Mouse (Mus musculus): ENCODE data around the gene Col27a1. TPM values are rescaled to one million over a fixed set of nuclear protein-coding genes. Genes with fewer than 3 reads are reported as not detected.
"Not testable (repeated sequence)": the region's sequence is repeated elsewhere in the genome, so short reads cannot be mapped to it uniquely, and the experiment has no call there.

Gene Col27a1
- polyA plus RNA-seq, 1 experiment from 2014 or later: 26.1 TPM

DNA sequence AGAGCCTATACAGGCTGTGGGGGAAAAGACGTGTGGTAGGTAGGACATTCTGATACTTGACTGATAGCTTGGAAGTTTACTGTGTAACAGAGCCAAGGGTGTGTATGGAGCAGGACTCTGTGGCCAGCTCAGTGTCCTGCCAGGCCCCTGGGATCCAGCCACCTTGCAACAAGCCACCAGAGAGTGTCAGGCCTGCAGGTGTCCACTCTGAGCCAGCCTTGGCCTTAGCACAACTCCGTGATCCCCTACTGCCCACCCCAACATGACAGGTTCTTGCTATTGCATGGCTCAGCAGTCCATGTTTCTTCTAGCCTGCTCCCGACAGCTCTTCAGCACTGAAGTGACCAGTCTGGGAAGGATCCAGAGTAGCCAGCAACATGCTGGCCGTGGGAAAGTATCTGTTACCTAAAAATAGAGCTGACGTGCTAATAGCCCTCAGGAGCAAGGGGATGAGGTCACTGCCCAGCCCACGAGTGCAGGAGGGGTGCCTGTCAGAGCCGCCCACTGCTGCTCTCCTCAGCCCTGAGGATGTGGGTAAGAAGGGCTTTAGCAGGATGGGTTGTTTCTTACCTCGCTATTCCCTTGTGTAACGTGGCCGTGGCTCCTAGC is 96.5 kb downstream of the Col27a1 start:
- Histone ChIP-seq H3K36me3 (peaks cover 90% of the 10 kb centered on the region), H3K4me2 (no peak overlapping the region), H3K9ac (no peak overlapping the region), H3K4me3 (no peak overlapping the region), H3K9me3 (no peaks in the 10 kb centered on the region), H3K27ac (no peak overlapping the region), H3K4me1 (peaks cover 16% of the 10 kb centered on the region; the same call in 1 of the 2 replicates), H3K27me3 (no peaks in the 10 kb centered on the region)
- WGBS: 58% methylated on average over 10 of the region's 10 CpGs
- ATAC-seq (ENCODE audit: insufficient number of reproducible peaks, insufficient read depth, low FRiP score, low TSS enrichment, low read depth): no peak

DNA sequence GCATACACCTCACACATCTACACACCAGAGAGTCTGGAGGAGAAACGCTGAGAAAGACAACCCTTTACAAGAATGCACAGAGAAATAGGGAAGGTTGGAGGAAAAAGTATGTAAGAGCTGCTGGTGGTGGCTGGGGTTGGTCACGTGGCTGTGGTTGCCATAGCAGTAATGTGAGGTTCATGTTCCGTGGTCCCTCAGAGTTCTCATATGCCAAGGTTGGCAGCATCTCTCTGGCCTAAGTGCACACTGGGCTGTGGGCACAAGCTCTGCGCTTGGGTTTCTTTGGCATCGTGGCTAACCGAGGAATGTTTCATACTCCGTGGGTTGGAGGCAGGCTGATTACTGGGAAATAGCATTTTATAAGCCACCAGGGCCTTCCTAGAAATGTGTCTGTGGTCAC is 97.6 kb downstream of the Col27a1 start:
- Histone ChIP-seq H3K4me1 (peaks cover 16% of the 10 kb centered on the region; the same call in 1 of the 2 replicates), H3K27me3 (no peaks in the 10 kb centered on the region), H3K9ac (no peak overlapping the region), H3K4me3 (no peak overlapping the region), H3K9me3 (no peaks in the 10 kb centered on the region), H3K27ac (peak overlapping the region; percentile 64; the same call in 1 of the 2 replicates), H3K36me3 (peaks cover 90% of the 10 kb centered on the region), H3K4me2 (no peak overlapping the region)
- no peak for ATAC-seq (ENCODE audit: insufficient number of reproducible peaks, insufficient read depth, low FRiP score, low TSS enrichment, low read depth)
- WGBS: 78% methylated on average over 7 of the region's 7 CpGs

DNA sequence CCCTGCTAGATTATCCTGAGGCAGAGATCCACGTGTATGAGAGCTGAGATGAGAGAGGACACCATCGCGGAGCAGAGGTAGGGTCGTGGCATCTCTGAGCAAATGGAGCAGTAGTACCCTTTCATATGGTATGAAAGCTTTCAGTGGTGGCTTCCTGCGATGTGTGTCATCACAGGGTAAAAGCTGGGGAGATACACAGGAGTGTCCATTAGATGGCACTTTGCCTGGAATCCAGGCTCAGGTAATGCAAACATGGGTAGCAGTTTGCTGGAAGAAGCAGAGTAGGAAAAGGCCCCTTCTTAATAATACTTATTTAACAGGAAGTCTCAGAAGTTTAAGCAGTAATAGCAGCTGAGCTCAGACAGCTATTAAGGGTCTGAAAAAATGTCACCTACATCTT is 100.3 kb downstream of the Col27a1 start:
- no peaks in the 10 kb centered on the region for H3K9me3 ChIP-seq
- WGBS: 76% methylated on average over 5 of the region's 5 CpGs
- H3K4me1 ChIP-seq: peaks cover 16% of the 10 kb centered on the region; the same call in 1 of the 2 replicates
- no peak overlapping the region for H3K9ac ChIP-seq
- no peak for ATAC-seq (ENCODE audit: insufficient number of reproducible peaks, insufficient read depth, low FRiP score, low TSS enrichment, low read depth)
- H3K27me3 ChIP-seq: no peaks in the 10 kb centered on the region
- peaks cover 96% of the 10 kb centered on the region for H3K36me3 ChIP-seq
- no peak overlapping the region for H3K4me3 ChIP-seq
- H3K27ac ChIP-seq: no peak overlapping the region
- no peak overlapping the region for H3K4me2 ChIP-seq

DNA sequence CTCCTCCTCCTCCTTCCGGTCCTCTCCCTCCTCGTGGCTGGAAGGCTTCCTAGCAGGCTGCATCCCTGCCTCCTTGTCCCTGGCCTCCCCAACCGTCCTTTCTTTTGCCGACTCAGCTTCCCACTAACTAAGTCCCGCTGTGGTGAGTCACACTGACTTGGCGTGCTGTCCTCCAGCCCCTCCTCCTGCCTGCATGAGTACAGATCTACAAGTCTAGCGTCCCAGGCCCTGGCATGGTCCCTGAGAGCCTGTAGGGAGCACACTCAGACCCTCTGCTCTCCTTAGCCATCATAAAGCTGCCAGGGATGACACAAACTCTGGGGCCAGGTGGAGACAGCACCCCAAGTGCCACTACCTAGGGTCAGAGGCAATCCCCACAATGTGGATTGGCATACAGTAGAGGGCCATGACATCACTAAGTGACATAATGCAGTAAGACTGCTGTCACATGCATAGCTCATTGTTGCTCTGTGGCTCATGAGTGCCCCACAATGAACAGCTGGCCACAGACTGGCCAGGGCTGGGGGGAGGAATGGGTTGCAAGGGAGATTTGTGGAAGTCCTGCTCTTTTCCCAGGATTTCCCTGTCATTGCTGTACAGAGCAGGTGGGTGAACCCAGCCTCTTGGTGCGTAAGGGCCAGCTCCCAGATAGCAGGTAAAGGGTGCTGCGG is 102.4 kb downstream of the Col27a1 start:
- 0 out of 2 replicates have a peak overlapping the region, but pooled peaks have one; percentile 22 for H3K27ac ChIP-seq
- 63% methylated on average over 9 of the region's 9 CpGs for WGBS
- H3K4me1 ChIP-seq: 0 out of 2 replicates have a peak, but pooled peaks cover 5% of the 10 kb centered on the region
- H3K36me3 ChIP-seq: peaks cover 85% of the 10 kb centered on the region
- H3K4me2 ChIP-seq: no peak overlapping the region
- H3K4me3 ChIP-seq: no peak overlapping the region
- ATAC-seq (ENCODE audit: insufficient number of reproducible peaks, insufficient read depth, low FRiP score, low TSS enrichment, low read depth): no peak; the same call in 1 of the 2 replicates
- H3K9me3 ChIP-seq: no peaks in the 10 kb centered on the region
- 0 out of 2 replicates have a peak overlapping the region, but pooled peaks have one; percentile 16 for H3K9ac ChIP-seq
- no peaks in the 10 kb centered on the region for H3K27me3 ChIP-seq

GRCm38 (mm10) chr4:63319566-63319965 is 105.8 kb downstream of the Col27a1 start:
- not testable (repeated sequence) for H3K27me3 ChIP-seq; H3K4me1 ChIP-seq; H3K9me3 ChIP-seq; H3K27ac ChIP-seq; H3K9ac ChIP-seq; H3K4me3 ChIP-seq; H3K4me2 ChIP-seq; ATAC-seq (ENCODE audit: insufficient number of reproducible peaks, insufficient read depth, low FRiP score, low TSS enrichment, low read depth)
- H3K36me3 ChIP-seq: peaks cover 88% of the 10 kb centered on the region
- WGBS: 27% methylated on average over 3 of the region's 3 CpGs

GRCm38 (mm10) chr4:63323275-63323815 is 109.5 kb downstream of the Col27a1 start:
- H3K27me3 ChIP-seq: no peaks in the 10 kb centered on the region
- 72% methylated on average over 8 of the region's 8 CpGs for WGBS
- H3K27ac ChIP-seq: no peak overlapping the region
- peaks cover 3% of the 10 kb centered on the region; the same call in 1 of the 2 replicates for H3K9me3 ChIP-seq
- H3K4me1 ChIP-seq: no peaks in the 10 kb centered on the region
- ATAC-seq (ENCODE audit: insufficient number of reproducible peaks, insufficient read depth, low FRiP score, low TSS enrichment, low read depth): no peak
- H3K4me2 ChIP-seq: no peak overlapping the region
- H3K4me3 ChIP-seq: no peak overlapping the region
- no peak overlapping the region for H3K9ac ChIP-seq
- peaks cover 87% of the 10 kb centered on the region for H3K36me3 ChIP-seq

GRCm38 (mm10) chr4:63333403-63333802 is 119.6 kb downstream of the Col27a1 start:
- Histone ChIP-seq H3K27me3 (no peaks in the 10 kb centered on the region), H3K4me1 (no peaks in the 10 kb centered on the region), H3K9me3 (no peaks in the 10 kb centered on the region), H3K9ac (no peak overlapping the region), H3K27ac (no peak overlapping the region), H3K4me3 (no peak overlapping the region), H3K36me3 (peaks cover 48% of the 10 kb centered on the region), H3K4me2 (no peak overlapping the region)
- no peak for ATAC-seq (ENCODE audit: insufficient number of reproducible peaks, insufficient read depth, low FRiP score, low TSS enrichment, low read depth)
- 91% methylated on average over 4 of the region's 4 CpGs for WGBS

DNA sequence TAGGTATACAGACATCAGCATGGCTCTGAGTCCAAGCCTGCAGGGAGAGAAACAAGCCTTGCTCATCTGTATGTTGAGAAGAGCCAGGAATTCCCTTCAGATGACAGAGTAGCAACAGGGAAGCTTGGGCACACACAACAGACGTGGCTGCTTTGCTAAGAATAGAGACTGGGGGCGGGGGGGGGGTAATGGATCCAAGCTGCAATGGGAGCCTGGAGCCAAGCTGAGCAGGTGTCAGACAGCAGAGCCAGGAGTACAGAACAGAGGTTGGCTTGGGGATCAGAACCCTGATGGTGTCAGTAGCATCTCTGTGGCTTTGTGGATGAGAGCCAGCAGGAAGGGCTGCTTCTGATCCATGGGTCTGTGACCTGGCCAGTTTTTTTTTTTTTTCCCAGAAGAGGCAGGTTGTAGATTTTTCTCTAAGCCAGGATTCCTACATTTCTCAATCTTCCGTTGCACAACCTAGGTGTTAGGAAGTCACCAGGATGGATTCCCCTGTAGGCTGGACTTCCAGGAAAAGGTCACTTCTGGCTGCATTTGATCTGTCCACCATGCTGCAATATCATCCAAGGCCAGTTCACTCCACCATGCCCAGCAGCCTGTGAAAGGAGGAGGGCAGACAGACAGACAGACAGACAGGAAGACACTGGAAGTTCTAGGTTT is 124.7 kb downstream of the Col27a1 start:
- H3K4me1 ChIP-seq: no peaks in the 10 kb centered on the region
- peaks cover 13% of the 10 kb centered on the region for H3K36me3 ChIP-seq
- no peak overlapping the region for H3K4me2 ChIP-seq
- no peak overlapping the region for H3K4me3 ChIP-seq
- no peaks in the 10 kb centered on the region for H3K9me3 ChIP-seq
- no peak for ATAC-seq (ENCODE audit: insufficient number of reproducible peaks, insufficient read depth, low FRiP score, low TSS enrichment, low read depth)
- H3K27ac ChIP-seq: no peak overlapping the region
- 58% methylated on average over 3 of the region's 3 CpGs for WGBS
- no peaks in the 10 kb centered on the region for H3K27me3 ChIP-seq
- H3K9ac ChIP-seq: no peak overlapping the region

DNA sequence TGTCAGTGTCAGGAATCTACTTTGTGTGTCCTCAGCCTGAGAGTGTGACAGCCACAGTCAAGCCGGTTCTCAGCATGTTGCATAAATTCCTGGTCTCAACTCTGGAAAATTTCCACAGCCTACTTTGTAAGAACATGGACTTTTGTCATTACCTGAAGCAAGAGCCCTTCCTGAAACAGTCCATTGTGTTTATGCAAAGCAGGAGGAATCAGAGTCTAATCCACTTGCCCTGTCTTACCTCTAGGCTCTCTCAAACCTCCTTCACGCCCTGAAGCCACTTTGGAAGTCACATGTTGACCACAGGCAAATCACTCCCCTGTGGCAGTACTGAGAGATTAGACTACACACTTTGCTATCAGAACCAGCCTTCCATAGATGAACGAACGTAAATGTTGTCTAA is 128.7 kb downstream of the Col27a1 start:
- Histone ChIP-seq H3K9me3 (no peaks in the 10 kb centered on the region), H3K9ac (no peak overlapping the region), H3K27me3 (no peaks in the 10 kb centered on the region), H3K27ac (no peak overlapping the region), H3K4me3 (no peak overlapping the region), H3K36me3 (no peaks in the 10 kb centered on the region), H3K4me2 (no peak overlapping the region), H3K4me1 (peaks cover 5% of the 10 kb centered on the region; the same call in 1 of the 2 replicates)
- ATAC-seq (ENCODE audit: insufficient number of reproducible peaks, insufficient read depth, low FRiP score, low TSS enrichment, low read depth): no peak
- WGBS: 63% methylated on average over 4 of the region's 4 CpGs

DNA sequence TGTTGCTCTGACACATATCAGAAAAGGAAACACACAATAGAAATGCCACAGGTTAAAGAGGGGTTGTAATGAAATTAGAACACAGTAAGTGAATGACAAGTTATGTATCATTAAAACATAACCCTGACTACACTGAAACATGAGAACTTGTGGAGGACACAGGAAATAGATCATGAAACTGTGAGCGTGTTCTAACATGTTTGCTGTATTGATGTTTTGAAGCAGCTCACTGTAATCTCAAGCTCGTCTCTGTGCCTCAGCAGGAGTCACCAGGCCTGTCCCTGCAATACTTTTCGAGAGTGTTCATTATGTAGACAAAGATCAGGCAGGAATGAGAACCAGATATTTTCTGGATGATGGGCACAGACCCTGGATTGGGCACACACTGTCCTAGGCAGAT is 129.8 kb downstream of the Col27a1 start:
- Histone ChIP-seq H3K4me1 (peaks cover 5% of the 10 kb centered on the region; the same call in 1 of the 2 replicates), H3K4me2 (no peak overlapping the region), H3K4me3 (no peak overlapping the region), H3K9me3 (no peaks in the 10 kb centered on the region), H3K36me3 (no peaks in the 10 kb centered on the region), H3K27me3 (no peaks in the 10 kb centered on the region), H3K9ac (no peak overlapping the region), H3K27ac (no peak overlapping the region)
- 42% methylated on average over 3 of the region's 3 CpGs for WGBS
- ATAC-seq (ENCODE audit: insufficient number of reproducible peaks, insufficient read depth, low FRiP score, low TSS enrichment, low read depth): no peak

GRCm38 (mm10) chr4:63344295-63344694 is 130.5 kb downstream of the Col27a1 start, which contains the start of gene Orm1:
TSS of gene Orm1 (plus strand) at chr4:63344560.
- Histone ChIP-seq H3K4me2 (no peak within 1 kb of the TSS), H3K9ac (no peak within 1 kb of the TSS), H3K27me3 (no peaks in the 10 kb centered on the region), H3K4me1 (peaks cover 5% of the 10 kb centered on the region; the same call in 1 of the 2 replicates), H3K4me3 (no peak within 1 kb of the TSS), H3K9me3 (no peaks in the 10 kb centered on the region), H3K36me3 (no peaks in the 10 kb centered on the region), H3K27ac (no peak within 1 kb of the TSS)
- 88% methylated on average over 8 of the region's 8 CpGs for WGBS
- no peak for ATAC-seq (ENCODE audit: insufficient number of reproducible peaks, insufficient read depth, low FRiP score, low TSS enrichment, low read depth)
